Mouse (Mus musculus) liver, embryonic 14.5 days (tissue): ENCODE measurements around the gene Plpp2. TPM values are rescaled to one million over a fixed set of nuclear protein-coding genes. Genes with fewer than 3 reads are reported as not detected.

Source experiments
- ATAC-seq: fragments of 200-750 bp; cut with Nextera tagmentation; 2 replicates; pipeline ENCODE4 v1.8.0; 2017; ENCODE audit warnings: moderate number of reproducible peaks, mild to moderate bottlenecking, moderate library complexity; ENCODE audit not compliant: insufficient read depth
- DNase-seq, 3 experiments: peaks; one replicate each; pipeline ENCODE4 v3.0.0-alpha.2; 2012 to 2013; ENCODE audit warnings: low read depth in 3 of 3, low spot score in 3 of 3
- H3K27ac ChIP-seq: fragments of 300-500 bp; sonication (generic); 2 replicates; pipeline ENCODE4 v1.5.1; 2014; ENCODE audit warnings: moderate library complexity, mild to moderate bottlenecking, control low read depth, inconsistent platforms
- H3K27me3 ChIP-seq: fragments of 300-500 bp; sonication (generic); 2 replicates; pipeline ENCODE4 v1.6.1; 2014; ENCODE audit warnings: mild to moderate bottlenecking, low read length, moderate library complexity; ENCODE audit not compliant: control insufficient read depth, insufficient read depth
- H3K36me3 ChIP-seq: fragments of 300-500 bp; sonication (generic); replicated peaks from 2 replicates; pipeline ENCODE4 v1.6.1; 2014; ENCODE audit warnings: low read depth; ENCODE audit not compliant: control insufficient read depth, insufficient read depth
- H3K4me1 ChIP-seq, 2 experiments: fragments of 200-500 bp in 1 of 2; fragments of 300-500 bp in 1 of 2; sonication (generic) in 1 of 2; replicated peaks; 2 replicates each; pipeline ENCODE4 v1.6.1; 2012 to 2014; ENCODE audit warnings: antibody characterized with exemption in 1 of 2, inconsistent platforms in 1 of 2, low read length in 1 of 2; ENCODE audit not compliant: control insufficient read depth in 2 of 2, insufficient read depth in 2 of 2
- H3K4me2 ChIP-seq: fragments of 300-500 bp; sonication (generic); 2 replicates; pipeline ENCODE4 v1.6.1; 2014; ENCODE audit warnings: low read depth, mild to moderate bottlenecking, control low read depth, moderate library complexity
- H3K4me3 ChIP-seq, 2 experiments: fragments of 200-500 bp in 1 of 2; fragments of 300-500 bp in 1 of 2; sonication (generic) in 1 of 2; 2 replicates each; pipeline ENCODE4 v1.5.1; 2012 to 2014; ENCODE audit warnings: low read depth in 2 of 2, low read length in 2 of 2, mild to moderate bottlenecking in 2 of 2, control low read depth in 1 of 2, inconsistent platforms in 1 of 2, moderate library complexity in 1 of 2; ENCODE audit not compliant: insufficient read depth in 1 of 2
- H3K9ac ChIP-seq: fragments of 300-500 bp; sonication (generic); replicated peaks from 2 replicates; pipeline ENCODE4 v1.6.1; 2014; ENCODE audit warnings: mild to moderate bottlenecking, control low read depth, moderate library complexity
- H3K9me3 ChIP-seq: fragments of 300-500 bp; sonication (generic); 2 replicates; pipeline ENCODE4 v1.6.1; 2016; ENCODE audit warnings: low read length, mixed read lengths; ENCODE audit not compliant: control insufficient read depth
- CTCF ChIP-seq: IDR thresholded peaks from 2 replicates; pipeline ENCODE4 v1.5.1; 2016; ENCODE audit warnings: antibody characterized with exemption, low read depth, control low read depth
- EP300 ChIP-seq: IDR thresholded peaks from 2 replicates; pipeline ENCODE4 v1.6.1; 2016; ENCODE audit warnings: antibody characterized with exemption, low read depth
- WGBS: fragments of 180-500 bp; shearing (Covaris S2); extraction: QIAGEN DNeasy Blood & Tissue Kit; methylation state at CpG from one replicate; pipeline ENCODE4 v1.1.7; 2014; ENCODE audit not compliant: insufficient replicate concordance; 5-methylcytosine and 5-hydroxymethylcytosine counted together
- polyA plus RNA-seq, 2 experiments: library from polyadenylated mRNA; depleted of rRNA in 1 of 2; stranded (reverse) in 1 of 2; unstranded in 1 of 2; fragments of >200 nt; fragmentation: Nextera tagmentation in 1 of 2; extraction: Ambion mirVana in 1 of 2; gene quantifications; 2 replicates each; pipeline versions ENCODE4 v1.2.1 to v1.2.3; 2012 to 2014

Gene Plpp2
- polyA plus RNA-seq, 2 experiments, result 10.0 to 19.0 TPM

DNA sequence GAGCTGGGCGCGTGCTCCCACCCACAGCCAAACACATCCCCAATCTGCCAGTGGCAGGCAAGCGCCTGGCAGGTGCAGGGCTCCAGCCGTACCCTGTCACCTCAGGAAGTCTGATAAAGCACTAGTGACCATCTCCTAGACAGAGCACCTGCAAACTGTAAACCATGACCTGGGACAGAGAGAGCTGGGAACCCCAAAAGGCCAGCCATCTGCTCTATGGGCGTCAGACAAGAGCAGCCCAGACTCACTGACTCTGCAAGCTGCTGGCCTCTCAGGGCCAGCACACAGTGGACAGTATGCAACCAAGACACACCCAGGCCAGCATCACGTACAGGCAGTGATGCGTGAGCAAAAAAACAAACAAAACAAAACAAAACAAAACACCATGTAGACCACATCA, 45.3 kb upstream of the Plpp2 start:
- no peak overlapping the region for H3K4me2 ChIP-seq
- WGBS, result 55% methylated on average over 7 of the region's 7 CpGs
- H3K9ac ChIP-seq, result no peak overlapping the region
- no peaks in the 10 kb centered on the region for H3K36me3 ChIP-seq
- no peak overlapping the region for H3K4me3 ChIP-seq
- no peak for TF ChIP-seq EP300
- no peak for TF ChIP-seq CTCF
- ATAC-seq (no peak), DNase-seq (no peak)
- H3K9me3 ChIP-seq, result no peaks in the 10 kb centered on the region
- H3K27ac ChIP-seq, result no peak overlapping the region
- H3K4me1 ChIP-seq, result no peaks in the 10 kb centered on the region
- H3K27me3 ChIP-seq, result no peaks in the 10 kb centered on the region

- H3K27ac ChIP-seq, result no peak overlapping the region
- H3K4me1 ChIP-seq, result no peaks in the 10 kb centered on the region
- H3K4me2 ChIP-seq, result no peak overlapping the region
- WGBS, result 59% methylated on average over 9 of the region's 9 CpGs
- H3K9me3 ChIP-seq, result no peaks in the 10 kb centered on the region
- H3K36me3 ChIP-seq, result no peaks in the 10 kb centered on the region
- TF ChIP-seq CTCF (no peak), EP300 (no peak)
- no peak for ATAC-seq
- H3K27me3 ChIP-seq, result no peaks in the 10 kb centered on the region
- no peak overlapping the region for H3K9ac ChIP-seq
- DNase-seq, result no peak
- H3K4me3 ChIP-seq, result no peak overlapping the region
Observed at GRCm38 (mm10) chr10:79578276-79578675, 44.7 kb upstream of the Plpp2 start.

GRCm38 (mm10) chr10:79577376-79577775, 43.8 kb upstream of the Plpp2 start:
- no peaks in the 10 kb centered on the region for H3K27me3 ChIP-seq
- no peaks in the 10 kb centered on the region for H3K4me1 ChIP-seq
- H3K36me3 ChIP-seq, result no peaks in the 10 kb centered on the region
- no peak for TF ChIP-seq CTCF
- no peak for ATAC-seq
- H3K4me2 ChIP-seq, result no peak overlapping the region
- 60% methylated on average over 4 of the region's 4 CpGs for WGBS
- no peak overlapping the region for H3K27ac ChIP-seq
- DNase-seq, result no peak
- no peaks in the 10 kb centered on the region for H3K9me3 ChIP-seq
- H3K4me3 ChIP-seq, result no peak overlapping the region
- no peak overlapping the region for H3K9ac ChIP-seq

GRCm38 (mm10) chr10:79575754-79576153, 42.2 kb upstream of the Plpp2 start:
- no peak for DNase-seq
- no peak for ATAC-seq
- H3K9ac ChIP-seq, result no peak overlapping the region
- no peaks in the 10 kb centered on the region for H3K9me3 ChIP-seq
- no peak overlapping the region for H3K4me2 ChIP-seq
- TF ChIP-seq CTCF, result no peak
- TF ChIP-seq EP300, result no peak
- no peak overlapping the region for H3K4me3 ChIP-seq
- no peaks in the 10 kb centered on the region for H3K4me1 ChIP-seq
- no peak overlapping the region for H3K27ac ChIP-seq
- no peaks in the 10 kb centered on the region for H3K36me3 ChIP-seq
- no peaks in the 10 kb centered on the region for H3K27me3 ChIP-seq
- 56% methylated on average over 6 of the region's 6 CpGs for WGBS

DNA sequence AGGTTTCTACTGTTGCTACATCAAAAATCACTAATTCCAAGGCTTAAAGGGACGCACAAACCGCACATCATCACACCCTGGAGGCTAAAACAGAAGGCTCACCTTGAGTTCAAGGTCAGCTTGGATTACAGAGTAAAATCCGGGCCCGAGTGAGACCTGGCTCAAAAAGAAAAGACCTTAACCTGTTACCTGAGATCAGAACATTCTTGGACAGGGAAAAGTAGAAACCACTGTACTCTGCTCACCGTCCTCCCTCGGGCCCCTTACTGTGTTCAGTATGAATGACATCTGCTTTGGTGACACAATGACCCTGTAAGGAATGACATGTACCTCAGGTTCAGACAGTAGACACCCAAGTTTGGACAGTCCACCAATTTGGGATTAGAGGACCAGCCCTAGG, 41.2 kb upstream of the Plpp2 start:
- Histone ChIP-seq H3K27me3 (no peaks in the 10 kb centered on the region), H3K27ac (no peak overlapping the region), H3K4me1 (no peaks in the 10 kb centered on the region), H3K9me3 (no peaks in the 10 kb centered on the region), H3K4me2 (no peak overlapping the region), H3K4me3 (no peak overlapping the region), H3K9ac (no peak overlapping the region), H3K36me3 (no peaks in the 10 kb centered on the region)
- ATAC-seq (no peak), DNase-seq (no peak)
- no peak for TF ChIP-seq EP300
- no peak for TF ChIP-seq CTCF
- WGBS, result 63% methylated on average over 6 of the region's 6 CpGs

GRCm38 (mm10) chr10:79574350-79574749, 40.8 kb upstream of the Plpp2 start:
- H3K36me3 ChIP-seq, result no peaks in the 10 kb centered on the region
- no peaks in the 10 kb centered on the region for H3K27me3 ChIP-seq
- no peak overlapping the region for H3K4me3 ChIP-seq
- TF ChIP-seq EP300 (no peak), CTCF (no peak)
- H3K27ac ChIP-seq, result no peak overlapping the region
- no peak overlapping the region for H3K4me2 ChIP-seq
- no peak overlapping the region for H3K9ac ChIP-seq
- DNase-seq (no peak), ATAC-seq (no peak)
- H3K9me3 ChIP-seq, result no peaks in the 10 kb centered on the region
- WGBS, result 64% methylated on average over 8 of the region's 8 CpGs
- no peaks in the 10 kb centered on the region for H3K4me1 ChIP-seq
